Mouse (Mus musculus) thymus, adult 2 months (tissue): Measurements from ENCODE around the gene Spata31d1c.

ENCODE experiments used
- CTCF ChIP-seq: fragments of 200-500 bp; IDR thresholded peaks from 2 replicates; pipeline ENCODE4 v1.5.1; 2012; ENCODE audit warnings: mild to moderate bottlenecking, control low read depth, low read length, moderate library complexity, borderline replicate concordance; ENCODE audit not compliant: control insufficient read depth, poor library complexity, insufficient read depth; ENCODE audit errors: extremely low read depth
- POLR2A ChIP-seq: fragments of 200-500 bp; IDR thresholded peaks from 2 replicates; pipeline ENCODE4 v1.6.1; 2012; ENCODE audit warnings: mild to moderate bottlenecking, low read length, control low read depth, moderate library complexity; ENCODE audit not compliant: control insufficient read depth, poor library complexity, insufficient read depth; ENCODE audit errors: extremely low read depth

DNA sequence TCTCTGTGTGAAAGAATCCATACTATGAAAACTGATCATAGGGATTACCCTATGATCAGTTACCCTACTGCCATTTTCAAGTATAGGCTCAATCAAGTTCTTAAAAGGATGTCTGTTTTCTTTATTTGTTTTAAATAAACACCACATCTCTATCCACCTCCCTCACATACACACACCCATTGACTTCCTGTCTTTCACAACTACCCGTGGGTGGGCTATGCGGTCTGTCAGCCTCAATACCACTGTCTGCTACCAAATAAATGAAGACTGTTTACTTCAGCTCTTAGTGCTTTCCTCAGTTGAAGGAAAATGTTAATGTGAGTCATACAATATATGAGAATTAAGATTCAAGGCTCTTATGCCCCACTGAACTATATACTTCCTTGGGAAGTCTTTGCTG lies 37.1 kb downstream of the Spata31d1c start:
- no peak for TF ChIP-seq CTCF
- TF ChIP-seq POLR2A, result no peak
